Mouse (Mus musculus) neural tube, embryonic 15.5 days (tissue): ENCODE results near the gene Tnn. TPM values are rescaled to one million over a fixed set of nuclear protein-coding genes. Genes with fewer than 3 reads are reported as not detected.

ENCODE experiments used
- ATAC-seq: fragments of 200-750 bp; cut with Nextera tagmentation; 2 replicates; pipeline ENCODE4 v1.8.0; 2017; ENCODE audit warnings: mild to moderate bottlenecking, moderate TSS enrichment, moderate library complexity; ENCODE audit not compliant: low FRiP score
- H3K27ac ChIP-seq: fragments of 300-500 bp; sonication (generic); replicated peaks from 2 replicates; pipeline ENCODE4 v1.5.1; 2015; ENCODE audit warnings: mild to moderate bottlenecking, inconsistent platforms
- H3K27me3 ChIP-seq: fragments of 300-500 bp; sonication (generic); replicated peaks from 2 replicates; pipeline ENCODE4 v1.6.1; 2015; ENCODE audit warnings: inconsistent platforms
- H3K36me3 ChIP-seq: fragments of 300-500 bp; sonication (generic); 2 replicates; pipeline ENCODE4 v1.6.1; 2015; ENCODE audit warnings: inconsistent platforms
- H3K4me1 ChIP-seq: fragments of 300-500 bp; sonication (generic); 2 replicates; pipeline ENCODE4 v1.6.1; 2015; ENCODE audit warnings: inconsistent platforms
- H3K4me2 ChIP-seq: fragments of 300-500 bp; sonication (generic); 2 replicates; pipeline ENCODE4 v1.6.1; 2015; ENCODE audit warnings: inconsistent platforms, mild to moderate bottlenecking, moderate library complexity
- H3K4me3 ChIP-seq: fragments of 300-500 bp; sonication (generic); replicated peaks from 2 replicates; pipeline ENCODE4 v1.5.1; 2015; ENCODE audit warnings: mild to moderate bottlenecking, inconsistent platforms
- H3K9ac ChIP-seq: fragments of 300-500 bp; sonication (generic); replicated peaks from 2 replicates; pipeline ENCODE4 v1.6.1; 2015; ENCODE audit warnings: mild to moderate bottlenecking, inconsistent platforms
- H3K9me3 ChIP-seq: fragments of 300-500 bp; sonication (generic); replicated peaks from 2 replicates; pipeline ENCODE4 v1.6.1; 2016; ENCODE audit warnings: inconsistent platforms
- WGBS: fragments of 180-500 bp; shearing (Covaris S2); methylation state at CpG from one replicate; pipeline ENCODE4 v1.1.7; 2015; ENCODE audit warnings: mixed read lengths; 5-methylcytosine and 5-hydroxymethylcytosine counted together
- polyA plus RNA-seq: library from polyadenylated mRNA; unstranded; fragments of >200 nt; fragmentation: Nextera tagmentation; extraction: Ambion mirVana; gene quantifications from 2 replicates; pipeline ENCODE4 v1.2.1, GENCODE M21; 2015

The Tnn gene
- polyA plus RNA-seq, 1 experiment from 2014 or later: 0.20 TPM

DNA sequence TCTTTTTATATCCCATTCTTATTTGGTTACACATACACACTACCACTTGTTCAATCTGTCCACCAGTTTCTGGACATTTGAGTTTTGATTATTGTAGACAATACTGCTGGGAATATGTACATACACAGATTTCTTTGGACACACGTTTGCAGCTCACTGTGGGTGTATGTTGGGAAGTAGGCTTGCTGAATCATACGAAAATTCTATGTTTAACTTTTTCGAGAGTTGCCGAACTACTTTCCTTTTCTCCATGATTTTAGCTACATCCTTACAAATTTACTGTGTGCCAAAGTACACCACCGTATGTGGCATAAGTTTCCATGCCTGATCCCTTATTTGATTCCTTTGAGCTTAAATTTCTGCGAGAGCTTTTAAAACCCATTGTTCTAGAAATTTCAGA lies 102.5 kb downstream of the Tnn start:
- no peak overlapping the region for H3K27ac ChIP-seq
- no peak overlapping the region for H3K4me2 ChIP-seq
- H3K9me3 ChIP-seq: no peaks in the 10 kb centered on the region
- H3K4me1 ChIP-seq: no peaks in the 10 kb centered on the region
- no peak overlapping the region for H3K9ac ChIP-seq
- H3K27me3 ChIP-seq: no peaks in the 10 kb centered on the region
- no peak overlapping the region for H3K4me3 ChIP-seq
- WGBS: 91% methylated on average over 6 of the region's 6 CpGs
- ATAC-seq: no peak
- H3K36me3 ChIP-seq: no peaks in the 10 kb centered on the region

DNA sequence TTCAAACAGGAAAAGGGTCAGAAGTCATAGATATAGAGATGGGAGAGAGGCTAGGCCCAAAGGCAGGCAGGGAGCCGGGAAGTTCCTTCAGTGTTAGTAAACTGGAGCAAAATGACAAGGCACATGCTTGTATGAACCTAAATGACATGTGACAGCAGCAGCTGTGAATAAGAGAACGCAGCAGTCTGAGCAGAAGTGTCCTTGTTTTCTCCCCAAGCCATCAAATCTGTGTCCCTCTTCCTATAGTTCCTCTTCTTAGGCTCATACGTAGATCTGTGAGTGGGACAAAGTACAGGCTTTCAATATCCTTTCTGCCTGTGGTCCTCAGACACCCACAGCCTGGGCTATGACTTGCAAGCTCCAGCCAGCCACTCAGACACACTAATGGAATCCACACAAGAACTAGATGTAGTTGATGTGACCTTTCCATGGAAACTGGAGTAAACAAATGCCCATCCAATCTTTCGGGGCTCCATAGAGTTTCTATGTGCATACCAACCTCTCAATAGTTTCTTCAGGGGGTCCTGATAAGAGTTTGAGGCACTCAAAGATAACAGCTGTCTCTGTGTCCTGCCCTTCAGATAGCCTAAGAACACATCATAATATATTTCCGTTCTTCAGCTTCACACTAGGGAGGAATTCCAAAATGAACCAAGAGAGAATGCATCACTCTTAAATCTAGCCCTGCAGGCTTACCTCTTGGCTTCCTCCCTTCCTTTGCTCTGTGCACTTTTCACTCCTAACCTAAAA lies 104.1 kb downstream of the Tnn start:
- Histone ChIP-seq H3K9ac (no peak overlapping the region), H3K4me1 (peaks cover 3% of the 10 kb centered on the region; the same call in 1 of the 2 replicates), H3K36me3 (no peaks in the 10 kb centered on the region), H3K27ac (no peak overlapping the region), H3K4me2 (no peak overlapping the region), H3K4me3 (no peak overlapping the region), H3K9me3 (no peaks in the 10 kb centered on the region), H3K27me3 (0 out of 2 replicates have a peak, but pooled peaks cover 5% of the 10 kb centered on the region)
- no peak for ATAC-seq
- 87% methylated on average over 5 of the region's 5 CpGs for WGBS

DNA sequence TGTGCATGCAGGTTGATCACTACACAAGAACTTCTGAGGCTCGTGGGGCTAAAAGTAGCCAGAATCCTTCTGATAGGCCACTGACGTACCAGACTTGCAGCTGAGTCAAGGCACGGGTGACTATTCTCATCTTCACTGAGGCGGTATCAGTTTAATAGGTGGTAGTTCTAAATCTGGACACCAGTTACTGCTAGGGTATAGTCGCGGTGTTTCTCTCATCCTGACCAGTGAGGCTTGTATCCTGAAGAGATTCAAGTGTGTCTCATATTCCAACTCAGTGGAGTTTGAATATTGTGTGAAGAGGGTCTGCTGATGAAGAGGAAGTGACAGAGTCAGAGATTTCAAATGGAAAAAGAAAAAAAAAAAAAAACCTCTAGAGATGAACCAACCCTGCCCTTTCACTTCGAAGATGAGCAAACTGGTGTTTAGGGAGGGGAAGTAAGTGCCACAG lies 105.9 kb downstream of the Tnn start:
- no peak for ATAC-seq
- H3K4me1 ChIP-seq: peaks cover 8% of the 10 kb centered on the region; the same call in 1 of the 2 replicates
- 92% methylated on average over 7 of the region's 7 CpGs for WGBS
- no peak overlapping the region for H3K4me2 ChIP-seq
- no peaks in the 10 kb centered on the region for H3K9me3 ChIP-seq
- H3K27me3 ChIP-seq: 0 out of 2 replicates have a peak, but pooled peaks cover 7% of the 10 kb centered on the region
- no peak overlapping the region for H3K27ac ChIP-seq
- no peak overlapping the region for H3K4me3 ChIP-seq
- H3K9ac ChIP-seq: no peak overlapping the region
- no peaks in the 10 kb centered on the region for H3K36me3 ChIP-seq

DNA sequence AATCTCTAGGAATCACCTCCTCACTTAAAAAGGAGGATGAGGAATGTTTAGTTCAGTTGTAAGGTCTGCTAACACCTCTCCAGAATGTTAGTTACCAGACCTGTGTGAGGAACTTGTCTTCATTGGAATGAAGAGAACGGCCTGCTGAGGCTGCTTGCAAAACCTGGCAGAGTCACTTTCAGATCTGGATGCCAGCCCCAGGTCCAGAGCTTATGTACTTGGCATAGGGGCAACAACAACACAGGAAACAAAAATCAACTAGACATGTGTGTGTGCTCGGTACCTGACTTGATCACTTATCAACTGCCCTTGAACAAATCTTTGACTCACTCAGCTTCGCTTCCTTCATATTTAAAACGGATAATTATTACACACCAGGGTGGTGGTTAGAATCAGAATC lies 106.6 kb downstream of the Tnn start:
- 87% methylated on average over 4 of the region's 4 CpGs for WGBS
- H3K9me3 ChIP-seq: no peaks in the 10 kb centered on the region
- no peak overlapping the region for H3K4me2 ChIP-seq
- 0 out of 2 replicates have a peak, but pooled peaks cover 7% of the 10 kb centered on the region for H3K27me3 ChIP-seq
- H3K4me1 ChIP-seq: peaks cover 8% of the 10 kb centered on the region; the same call in 1 of the 2 replicates
- no peak overlapping the region for H3K27ac ChIP-seq
- no peak overlapping the region for H3K9ac ChIP-seq
- no peak overlapping the region for H3K4me3 ChIP-seq
- ATAC-seq: no peak
- no peaks in the 10 kb centered on the region for H3K36me3 ChIP-seq

DNA sequence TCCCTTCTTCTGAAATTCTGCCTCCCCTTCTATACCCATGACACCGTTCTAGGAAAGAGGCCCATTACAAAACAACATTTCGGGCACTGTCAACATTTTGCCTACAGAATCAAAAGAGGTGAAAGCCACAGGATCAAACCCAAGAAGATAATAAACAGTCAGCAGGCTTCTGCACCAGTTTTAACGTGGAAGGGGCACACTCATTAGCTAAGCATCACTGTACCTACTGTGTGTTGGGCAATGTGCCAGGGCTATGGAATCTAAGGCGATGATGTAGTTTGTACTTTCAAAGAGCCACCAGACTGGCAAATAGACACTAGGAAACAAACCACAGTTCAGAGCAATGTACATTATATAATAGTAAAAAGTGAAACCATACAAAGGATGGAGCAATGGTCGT lies 107.4 kb downstream of the Tnn start:
- 0 out of 2 replicates have a peak, but pooled peaks cover 7% of the 10 kb centered on the region for H3K27me3 ChIP-seq
- no peak overlapping the region for H3K4me3 ChIP-seq
- 86% methylated on average over 5 of the region's 5 CpGs for WGBS
- H3K9me3 ChIP-seq: no peaks in the 10 kb centered on the region
- peaks cover 8% of the 10 kb centered on the region; the same call in 1 of the 2 replicates for H3K4me1 ChIP-seq
- no peak overlapping the region for H3K4me2 ChIP-seq
- no peak overlapping the region for H3K27ac ChIP-seq
- ATAC-seq: no peak
- H3K36me3 ChIP-seq: no peaks in the 10 kb centered on the region
- no peak overlapping the region for H3K9ac ChIP-seq

DNA sequence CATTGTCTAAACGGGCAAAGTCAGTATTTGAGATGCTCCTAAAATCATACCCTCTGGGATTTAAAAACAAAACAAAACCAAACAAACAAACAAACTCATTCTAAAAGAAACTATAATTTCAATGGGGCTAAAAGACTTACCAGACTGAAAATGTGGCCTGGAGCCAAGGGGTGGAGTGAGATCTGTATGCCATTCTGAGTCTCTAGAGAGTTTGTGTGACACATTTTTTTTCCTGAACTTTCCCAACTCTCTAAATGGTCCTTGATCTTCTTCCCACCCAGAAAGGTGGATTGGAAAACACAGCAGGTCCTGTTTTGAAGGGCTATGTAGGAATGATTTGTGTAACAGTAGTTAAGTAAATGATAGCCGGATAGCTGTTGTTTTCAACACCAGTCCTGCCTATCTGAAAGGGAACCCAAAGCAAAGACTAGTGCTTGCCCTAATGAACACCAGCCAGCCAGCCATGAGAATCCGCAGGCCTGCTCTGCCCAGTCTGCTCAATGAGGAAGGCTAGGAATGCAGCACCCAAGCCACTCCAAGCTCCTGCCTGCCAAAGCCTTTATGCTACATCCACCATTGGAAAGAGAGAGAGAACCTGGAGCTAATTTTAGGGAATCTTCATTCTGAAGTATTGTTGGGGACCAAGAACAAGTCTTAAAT lies 108.2 kb downstream of the Tnn start:
- Histone ChIP-seq H3K9ac (no peak overlapping the region), H3K27ac (no peak overlapping the region), H3K4me1 (peaks cover 8% of the 10 kb centered on the region; the same call in 1 of the 2 replicates), H3K4me2 (peak overlapping the region; percentile 61; the same call in 1 of the 2 replicates), H3K9me3 (no peaks in the 10 kb centered on the region), H3K36me3 (no peaks in the 10 kb centered on the region), H3K4me3 (no peak overlapping the region), H3K27me3 (0 out of 2 replicates have a peak, but pooled peaks cover 7% of the 10 kb centered on the region)
- no peak for ATAC-seq
- WGBS: 62% methylated on average over 3 of the region's 3 CpGs

DNA sequence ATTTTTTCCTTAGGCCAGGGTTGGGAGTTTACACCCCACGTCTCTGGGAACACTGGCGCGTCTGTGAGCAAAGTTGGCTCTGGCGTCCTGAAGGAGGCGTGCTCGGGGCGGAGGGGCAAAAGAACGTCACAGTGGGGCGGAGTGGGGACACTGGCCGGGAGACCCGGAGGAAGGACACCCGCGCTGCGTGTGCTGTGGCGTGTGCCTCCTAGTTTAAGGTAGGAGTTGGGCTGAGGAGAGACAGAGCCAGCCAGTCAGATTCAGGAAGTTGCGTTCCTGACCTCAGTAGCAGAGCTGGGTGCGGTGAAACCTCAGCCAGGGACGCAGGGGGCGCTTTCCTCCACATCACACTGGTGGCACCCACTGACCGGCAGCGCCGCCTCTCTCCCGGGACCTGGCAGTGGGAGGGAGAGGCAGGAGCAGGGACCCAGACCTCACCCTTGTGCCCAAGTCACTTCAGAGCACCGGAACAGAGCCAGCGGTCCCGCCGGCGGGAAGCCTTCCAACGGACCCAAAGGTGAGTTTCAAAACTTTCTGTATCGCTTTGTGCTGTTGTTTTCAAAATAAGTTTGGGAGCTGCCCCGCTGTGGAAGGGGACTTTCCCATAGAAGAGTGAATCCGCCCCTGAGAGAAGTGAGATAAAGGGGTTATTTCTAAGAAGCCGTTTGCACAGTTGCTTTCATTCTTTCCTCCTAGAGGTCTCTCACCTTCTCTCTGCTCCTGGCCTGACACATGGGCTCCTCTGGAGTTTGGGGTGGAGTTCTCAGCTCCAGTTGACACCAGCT lies 109.0 kb downstream of the Tnn start, which contains the start of gene 4930523C07Rik:
4930523C07Rik (plus strand) TSS at position 146 of the 785 bp plus-strand sequence.
- Histone ChIP-seq H3K36me3 (no peaks in the 10 kb centered on the region), H3K27ac (no peak within 1 kb of the TSS), H3K4me2 (peak within 1 kb of the TSS; percentile 61), H3K9ac (peak within 1 kb of the TSS; percentile 12; the same call in 1 of the 2 replicates), H3K9me3 (no peaks in the 10 kb centered on the region), H3K4me1 (peaks cover 8% of the 10 kb centered on the region; the same call in 1 of the 2 replicates), H3K27me3 (0 out of 2 replicates have a peak, but pooled peaks cover 7% of the 10 kb centered on the region), H3K4me3 (peak within 1 kb of the TSS; percentile 36)
- WGBS: 4% methylated on average over 33 of the region's 33 CpGs
- no peak for ATAC-seq

DNA sequence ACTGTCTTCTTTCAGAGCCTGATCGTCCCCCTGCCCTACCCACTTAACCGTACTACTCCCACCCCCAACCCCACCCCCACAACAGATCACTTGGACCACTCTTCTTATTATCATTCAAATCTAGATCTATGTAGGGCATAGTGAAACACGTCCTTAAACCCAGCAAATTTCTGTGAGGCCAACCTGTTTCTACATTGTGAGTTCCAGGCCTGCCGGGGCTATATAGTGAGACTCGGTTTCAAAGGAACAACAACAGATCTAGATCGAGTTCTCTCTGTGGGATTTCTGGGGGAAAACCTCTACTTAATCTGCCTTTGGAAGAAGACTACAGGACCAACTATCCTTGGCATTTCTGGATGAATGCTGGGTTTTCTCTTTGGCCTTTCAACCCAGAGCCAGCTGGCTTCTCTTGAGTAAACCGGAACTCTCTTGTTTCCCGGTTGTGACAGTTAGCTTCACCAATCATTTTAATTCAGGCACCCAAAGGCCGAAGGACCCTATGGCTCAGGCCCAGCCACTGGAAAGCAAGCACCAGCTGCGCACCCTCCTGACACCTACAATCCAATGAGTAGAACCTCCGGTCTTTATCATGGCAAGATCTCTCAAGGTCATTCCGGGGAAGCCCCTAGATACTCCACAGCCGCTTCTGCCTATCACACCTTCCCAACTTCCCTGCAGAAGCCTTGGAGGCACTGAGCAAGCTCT lies 110.0 kb downstream of the Tnn start:
- Histone ChIP-seq H3K9ac (no peak overlapping the region), H3K36me3 (no peaks in the 10 kb centered on the region), H3K4me3 (no peak overlapping the region), H3K9me3 (no peaks in the 10 kb centered on the region), H3K4me2 (peak overlapping the region; percentile 61; the same call in 1 of the 2 replicates), H3K4me1 (peaks cover 8% of the 10 kb centered on the region; the same call in 1 of the 2 replicates), H3K27me3 (0 out of 2 replicates have a peak, but pooled peaks cover 7% of the 10 kb centered on the region), H3K27ac (no peak overlapping the region)
- WGBS: 89% methylated on average over 13 of the region's 13 CpGs
- no peak for ATAC-seq

DNA sequence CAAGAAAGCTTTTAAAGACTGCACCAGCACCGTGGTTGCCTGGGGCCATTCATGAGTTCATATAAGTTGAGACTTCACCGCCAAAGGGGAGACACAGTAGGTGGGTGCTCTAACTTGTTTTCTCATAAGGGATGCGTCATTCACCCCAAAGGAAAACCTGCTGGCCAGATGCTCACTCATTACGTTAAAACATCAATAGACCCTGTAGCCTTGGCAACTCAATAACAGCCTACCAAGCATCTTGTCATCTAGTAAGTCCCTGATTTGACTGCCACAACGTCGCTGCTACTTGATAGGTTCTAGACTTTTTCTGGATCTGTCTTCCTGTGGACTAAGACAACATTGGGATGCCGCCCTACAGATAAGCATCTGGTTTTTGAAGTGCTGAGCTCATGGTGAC lies 111.0 kb downstream of the Tnn start:
- Histone ChIP-seq H3K4me2 (no peak overlapping the region), H3K9ac (no peak overlapping the region), H3K4me3 (no peak overlapping the region), H3K27me3 (0 out of 2 replicates have a peak, but pooled peaks cover 7% of the 10 kb centered on the region), H3K36me3 (no peaks in the 10 kb centered on the region), H3K9me3 (no peaks in the 10 kb centered on the region), H3K4me1 (peaks cover 8% of the 10 kb centered on the region; the same call in 1 of the 2 replicates), H3K27ac (no peak overlapping the region)
- WGBS: 77% methylated on average over 7 of the region's 7 CpGs
- no peak for ATAC-seq

DNA sequence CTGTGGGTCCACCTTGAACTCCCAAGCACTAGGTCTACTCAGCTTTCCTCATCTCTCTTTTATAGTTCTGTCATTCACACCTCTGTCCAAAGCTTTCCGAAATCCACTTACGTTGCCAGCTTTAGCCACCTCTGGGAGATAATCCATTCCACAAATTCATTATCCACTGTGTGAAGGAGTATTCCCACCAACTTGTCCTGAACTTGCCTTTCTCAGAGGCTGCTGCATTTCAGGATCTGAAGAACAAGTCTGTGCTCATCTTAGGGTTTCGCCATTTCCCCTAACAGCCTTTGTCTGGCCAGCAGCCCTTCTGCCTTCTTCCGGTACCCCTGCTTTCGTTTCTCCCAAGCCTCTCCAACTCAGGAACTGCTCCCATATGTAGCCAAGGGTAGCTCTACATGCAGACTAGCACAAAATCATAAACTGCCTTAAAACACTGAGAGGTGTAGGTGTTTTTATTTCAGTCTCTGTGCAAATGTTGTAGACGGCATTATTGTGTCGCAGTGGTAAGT lies 112.1 kb downstream of the Tnn start:
- WGBS: 93% methylated on average over 7 of the region's 7 CpGs
- no peak overlapping the region for H3K9ac ChIP-seq
- no peak overlapping the region for H3K4me3 ChIP-seq
- H3K27me3 ChIP-seq: 0 out of 2 replicates have a peak, but pooled peaks cover 7% of the 10 kb centered on the region
- H3K4me1 ChIP-seq: peaks cover 8% of the 10 kb centered on the region; the same call in 1 of the 2 replicates
- no peak for ATAC-seq
- H3K27ac ChIP-seq: no peak overlapping the region
- H3K36me3 ChIP-seq: no peaks in the 10 kb centered on the region
- no peak overlapping the region for H3K4me2 ChIP-seq
- H3K9me3 ChIP-seq: no peaks in the 10 kb centered on the region
